18 mouse cellular contexts compared by ENCODE assay signal in the genomic region with DNA sequence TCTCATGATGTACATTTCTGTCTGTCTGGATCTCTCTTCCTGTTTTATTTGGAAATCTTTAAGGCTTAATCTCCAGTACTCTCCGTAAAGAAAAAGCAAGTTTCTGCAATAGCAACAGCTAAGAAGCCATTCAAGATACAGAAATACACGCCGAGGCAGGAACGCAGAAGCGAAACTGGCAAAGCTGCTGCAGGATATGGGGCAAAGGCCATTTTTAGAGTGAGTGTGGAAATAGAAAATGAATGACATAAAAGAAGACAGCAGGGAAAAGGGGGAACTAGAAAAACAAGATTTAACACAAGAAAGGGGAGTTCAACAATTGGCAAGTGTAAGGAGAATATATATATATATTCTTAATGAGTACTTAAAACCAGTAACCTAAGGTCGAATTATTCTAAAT. TPM values are rescaled to one million over a fixed set of nuclear protein-coding genes. Genes with fewer than 3 reads are reported as not detected.
DNase-seq lines count a peak whose midpoint lies in the region; ATAC-seq and TF ChIP-seq lines count a peak whose summit lies in the region.
"Had no signal": no experiment of that assay in that cellular context is flagged by ENCODE, and none has a peak within 500 bp of the region (broad histone marks: within the 10 kb centered on the region; RNA-seq: fewer than 3 reads in every experiment).

No protein-coding gene starts in this region.

- H3K79me2 ChIP-seq in liver, adult 2 months (ENCODE audit: control insufficient read depth, insufficient read depth, low read length): no peaks in the 10 kb centered on the region

- 29% methylated on average over 6 of the region's 6 CpGs for WGBS in liver, adult 2 months
- WGBS in heart, embryonic 10.5 days: 86% methylated on average over 6 of the region's 6 CpGs
- 88% methylated on average over 6 of the region's 6 CpGs for WGBS in kidney, embryonic 15.5 days
- 94% methylated on average over 6 of the region's 6 CpGs for WGBS in hindbrain, embryonic 14.5 days

- ATAC-seq in neutrophil, adult 5-6 weeks (ENCODE audit: extremely low read depth, insufficient number of reproducible peaks, low FRiP score, poor library complexity, severe bottlenecking): 0 out of 2 replicates have a peak, but pooled peaks have one; percentile 26
- no peak for ATAC-seq in kidney, embryonic 15.5 days (replicated peaks; ENCODE audit: low FRiP score)
- ATAC-seq in hindbrain, embryonic 14.5 days (ENCODE audit: low FRiP score): no peak
- ATAC-seq: forebrain, embryonic 13.5 days; intestine, embryonic 16.5 days; midbrain, embryonic 13.5 days had no signal

- no peak overlapping the region for H3K4me2 ChIP-seq in kidney, embryonic 15.5 days
- no peak overlapping the region for H3K4me2 ChIP-seq in hindbrain, embryonic 14.5 days (replicated peaks)
- H3K4me2 ChIP-seq: forebrain, embryonic 13.5 days; limb, embryonic 15.5 days; midbrain, embryonic 13.5 days; neural tube, embryonic 12.5 days had no signal

- TF ChIP-seq CTCF in liver, adult 2 months (IDR thresholded peaks at IDR 0.05; ENCODE audit: low read depth, low read length): no peak

- no peaks in the 10 kb centered on the region for H3K36me3 ChIP-seq in liver, adult 2 months (ENCODE audit: control insufficient read depth, insufficient read depth, low read length)
- H3K36me3 ChIP-seq in heart, embryonic 10.5 days: peaks cover 45% of the 10 kb centered on the region
- H3K36me3 ChIP-seq in kidney, embryonic 15.5 days: peaks cover 57% of the 10 kb centered on the region
- peaks cover 16% of the 10 kb centered on the region for H3K36me3 ChIP-seq in hindbrain, embryonic 14.5 days (replicated peaks; ENCODE audit: control insufficient read depth, insufficient read depth)

- peak; percentile 5 for DNase-seq in gastrocnemius, adult 18-20 months (ENCODE audit: low spot score)
- no peak for DNase-seq in gastrocnemius, postnatal 4 days (ENCODE audit: low spot score in 2 of 2)
- DNase-seq in liver, adult 2 months (ENCODE audit: extremely low read depth, low read depth, low spot score): peak; percentile 71
- DNase-seq in liver: no peak
- peak; percentile 20 for DNase-seq in heart, embryonic 10.5 days (ENCODE audit: low spot score)
- DNase-seq in hindbrain, embryonic 14.5 days (ENCODE audit: low spot score): no peak
- DNase-seq: cerebellum, adult 11-12 months; gastrocnemius, adult 2 months; kidney, postnatal 4 days; thymus, adult 18-20 months had no signal

- no peak overlapping the region for H3K27ac ChIP-seq in liver, adult 2 months (replicated peaks; ENCODE audit: insufficient read depth, low read depth, low read length)
- H3K27ac ChIP-seq in heart, embryonic 10.5 days: no peak overlapping the region
- H3K27ac ChIP-seq in kidney, embryonic 15.5 days: no peak overlapping the region
- H3K27ac ChIP-seq in hindbrain, embryonic 14.5 days: no peak overlapping the region
- H3K27ac ChIP-seq: forebrain, embryonic 13.5 days; gastrocnemius, adult 2 months; hindbrain, embryonic 10.5 days; limb, embryonic 15.5 days; midbrain, embryonic 13.5 days; neural tube, embryonic 12.5 days had no signal

- peaks cover 4% of the 10 kb centered on the region; the same call in 1 of the 2 replicates for H3K4me1 ChIP-seq in liver, adult 2 months (ENCODE audit: control insufficient read depth, insufficient read depth, low read length)
- 0 out of 2 replicates have a peak, but pooled peaks cover 11% of the 10 kb centered on the region for H3K4me1 ChIP-seq in heart, embryonic 10.5 days
- H3K4me1 ChIP-seq in kidney, embryonic 15.5 days: no peaks in the 10 kb centered on the region
- no peaks in the 10 kb centered on the region for H3K4me1 ChIP-seq in hindbrain, embryonic 14.5 days (replicated peaks; ENCODE audit: control insufficient read depth, insufficient read depth, low read length)
- H3K4me1 ChIP-seq: forebrain, embryonic 13.5 days; hindbrain, embryonic 10.5 days; limb, embryonic 15.5 days; midbrain, embryonic 13.5 days; neural tube, embryonic 12.5 days had no signal

- no peak overlapping the region for H3K9ac ChIP-seq in liver, adult 2 months (ENCODE audit: low read depth, low read length)
- H3K9ac ChIP-seq in kidney, embryonic 15.5 days: no peak overlapping the region
- H3K9ac ChIP-seq in hindbrain, embryonic 14.5 days: no peak overlapping the region
- H3K9ac ChIP-seq: forebrain, embryonic 13.5 days; limb, embryonic 15.5 days; midbrain, embryonic 13.5 days; neural tube, embryonic 12.5 days had no signal

- TF ChIP-seq POLR2A in liver, adult 2 months (IDR thresholded peaks at IDR 0.05; ENCODE audit: extremely low read depth, insufficient read depth, low read length): no peak

- no peaks in the 10 kb centered on the region for H3K9me3 ChIP-seq in heart, embryonic 10.5 days
- H3K9me3 ChIP-seq in kidney, embryonic 15.5 days (replicated peaks): no peaks in the 10 kb centered on the region
- H3K9me3 ChIP-seq in hindbrain, embryonic 14.5 days (ENCODE audit: control insufficient read depth, low read length): no peaks in the 10 kb centered on the region
- H3K9me3 ChIP-seq: forebrain, embryonic 13.5 days; hindbrain, embryonic 10.5 days; limb, embryonic 15.5 days; midbrain, embryonic 13.5 days; neural tube, embryonic 12.5 days had no signal

- peak overlapping the region; percentile 9; the same call in 1 of the 2 replicates for H3K4me3 ChIP-seq in liver, adult 2 months (ENCODE audit: insufficient read depth, low read depth, low read length)
- no peak overlapping the region for H3K4me3 ChIP-seq in heart, embryonic 10.5 days
- no peak overlapping the region for H3K4me3 ChIP-seq in kidney, embryonic 15.5 days (replicated peaks)
- H3K4me3 ChIP-seq in hindbrain, embryonic 14.5 days (replicated peaks; ENCODE audit: low read length): no peak overlapping the region
- H3K4me3 ChIP-seq: forebrain, embryonic 13.5 days; gastrocnemius, adult 2 months; hindbrain, embryonic 10.5 days; limb, embryonic 15.5 days; midbrain, embryonic 13.5 days; neural tube, embryonic 12.5 days had no signal

- H3K27me3 ChIP-seq in liver, adult 2 months (ENCODE audit: control insufficient read depth, insufficient read depth, low read length): no peaks in the 10 kb centered on the region
- no peaks in the 10 kb centered on the region for H3K27me3 ChIP-seq in heart, embryonic 10.5 days (ENCODE audit: insufficient read depth, poor library complexity, severe bottlenecking)
- no peaks in the 10 kb centered on the region for H3K27me3 ChIP-seq in kidney, embryonic 15.5 days
- H3K27me3 ChIP-seq in hindbrain, embryonic 14.5 days (ENCODE audit: control insufficient read depth, insufficient read depth, low read length): no peaks in the 10 kb centered on the region
- H3K27me3 ChIP-seq: forebrain, embryonic 13.5 days; limb, embryonic 15.5 days; midbrain, embryonic 13.5 days; neural tube, embryonic 12.5 days had no signal

RNA-seq across cellular contexts. Expression of gene Gins1, which starts 16.5 kb away (rescaled TPM):
- total RNA-seq in gastrocnemius, adult 18-20 months (2021): 1 to 10 TPM; 1.8 to 2.1 TPM
- 1 to 10 TPM; 5.7 to 7.7 TPM for total RNA-seq in gastrocnemius, postnatal 4 days (2021)
- 4.4 and 5.4 TPM in 2 replicates for total RNA-seq in liver, adult 2 months (2014; rRNA removed)
- 2.0 and 2.7 TPM in 2 replicates for polyA plus RNA-seq in liver, adult 2 months (2012; rRNA removed)
- 38.0 and 57.1 TPM in 2 replicates for polyA plus RNA-seq in heart, embryonic 10.5 days (2016; fragmentation: Nextera tagmentation; extraction: Ambion mirVana)
- total RNA-seq in neutrophil, adult 5-6 weeks (2017): 4.2 and 6.1 TPM in 2 replicates
- 49.3 TPM in 2 replicates for polyA plus RNA-seq in kidney, embryonic 15.5 days (2015; fragmentation: Nextera tagmentation; extraction: Ambion mirVana)
- 16.0 and 17.5 TPM in 2 replicates for polyA plus RNA-seq in hindbrain, embryonic 14.5 days (2014; fragmentation: Nextera tagmentation; extraction: Ambion mirVana)

RNA-seq across cellular contexts. Expression of gene Abhd12, which starts 17.2 kb away (rescaled TPM):
- total RNA-seq in gastrocnemius, adult 18-20 months (2021): 10 to 100 TPM; 23.8 to 27.8 TPM
- 10 to 100 TPM; 34.8 to 36.3 TPM for total RNA-seq in gastrocnemius, postnatal 4 days (2021)
- 31.8 and 33.4 TPM in 2 replicates for total RNA-seq in liver, adult 2 months (2014; rRNA removed)
- 26.3 and 28.4 TPM in 2 replicates for polyA plus RNA-seq in liver, adult 2 months (2012; rRNA removed)
- 53.7 and 54.8 TPM in 2 replicates for polyA plus RNA-seq in heart, embryonic 10.5 days (2016; fragmentation: Nextera tagmentation; extraction: Ambion mirVana)
- 55.6 and 59.3 TPM in 2 replicates for total RNA-seq in neutrophil, adult 5-6 weeks (2017)
- 62.3 and 63.5 TPM in 2 replicates for polyA plus RNA-seq in kidney, embryonic 15.5 days (2015; fragmentation: Nextera tagmentation; extraction: Ambion mirVana)
- polyA plus RNA-seq in hindbrain, embryonic 14.5 days (2014; fragmentation: Nextera tagmentation; extraction: Ambion mirVana): 126 and 136 TPM in 2 replicates

Comparison
In these comparisons a context has a peak if more than half of its experiments do, and no peak if none do; other contexts are left out.
1. DNase-seq: peak in gastrocnemius, adult 18-20 months (single experiment), liver, adult 2 months (single experiment) and heart, embryonic 10.5 days (single experiment); none in gastrocnemius, postnatal 4 days (0 of 2), liver (single experiment) and hindbrain, embryonic 14.5 days (single experiment).